Mouse (Mus musculus) liver, postnatal 0 days (tissue): ENCODE results near the gene Josd1. TPM values are rescaled to one million over a fixed set of nuclear protein-coding genes. Genes with fewer than 3 reads are reported as not detected.
"Not testable (repeated sequence)": the region's sequence is repeated elsewhere in the genome, so short reads cannot be mapped to it uniquely, and the experiment has no call there.

Source experiments
- ATAC-seq: fragments of 200-750 bp; cut with Nextera tagmentation; 2 replicates; pipeline ENCODE4 v1.8.0; 2017; ENCODE audit warnings: mild to moderate bottlenecking, moderate library complexity
- DNase-seq: peaks from one replicate; pipeline ENCODE4 v3.0.0-alpha.2; 2016
- H3K27ac ChIP-seq: fragments of 300-500 bp; sonication (generic); 2 replicates; pipeline ENCODE4 v1.5.1; 2014; ENCODE audit warnings: antibody characterized with exemption, moderate library complexity, mild to moderate bottlenecking, low read depth
- H3K27me3 ChIP-seq: fragments of 300-500 bp; sonication (generic); 2 replicates; pipeline ENCODE4 v1.6.1; 2014; ENCODE audit warnings: low read length, control low read depth, mixed read lengths; ENCODE audit not compliant: insufficient read depth
- H3K36me3 ChIP-seq: fragments of 300-500 bp; sonication (generic); replicated peaks from 2 replicates; pipeline ENCODE4 v1.6.1; 2014; ENCODE audit warnings: mild to moderate bottlenecking, control low read depth, low read length, moderate library complexity, mixed read lengths; ENCODE audit not compliant: insufficient read depth
- H3K4me1 ChIP-seq: fragments of 300-500 bp; sonication (generic); 2 replicates; pipeline ENCODE4 v1.6.1; 2014; ENCODE audit warnings: antibody characterized with exemption, mild to moderate bottlenecking, control low read depth; ENCODE audit not compliant: insufficient read depth
- H3K4me2 ChIP-seq: fragments of 300-500 bp; sonication (generic); 2 replicates; pipeline ENCODE4 v1.6.1; 2014; ENCODE audit warnings: low read depth, mild to moderate bottlenecking, low read length, moderate library complexity, mixed read lengths
- H3K4me3 ChIP-seq: fragments of 300-500 bp; sonication (generic); 2 replicates; pipeline ENCODE4 v1.5.1; 2014; ENCODE audit warnings: low read depth, low read length
- H3K9ac ChIP-seq: fragments of 300-500 bp; sonication (generic); replicated peaks from 2 replicates; pipeline ENCODE4 v1.6.1; 2014; ENCODE audit warnings: mild to moderate bottlenecking, moderate library complexity
- H3K9me3 ChIP-seq: fragments of 300-500 bp; sonication (generic); 2 replicates; pipeline ENCODE4 v1.6.1; 2016; ENCODE audit warnings: mild to moderate bottlenecking, control low read depth, low read length, mixed read lengths
- CTCF ChIP-seq: sonication (generic); IDR thresholded peaks from 2 replicates; pipeline ENCODE4 v1.5.1; 2016; ENCODE audit warnings: antibody characterized with exemption, low read depth
- EP300 ChIP-seq: IDR thresholded peaks from 2 replicates; pipeline ENCODE4 v1.6.1; 2016; ENCODE audit warnings: antibody characterized with exemption, low read depth, mild to moderate bottlenecking
- WGBS: fragments of 180-500 bp; shearing (Covaris S2); extraction: QIAGEN DNeasy Blood & Tissue Kit; methylation state at CpG from one replicate; pipeline ENCODE4 v1.1.7; 2014; ENCODE audit not compliant: insufficient replicate concordance; 5-methylcytosine and 5-hydroxymethylcytosine counted together
- polyA plus RNA-seq: library from polyadenylated mRNA; unstranded; fragments of >200 nt; fragmentation: Nextera tagmentation; extraction: Ambion mirVana; gene quantifications from 2 replicates; pipeline ENCODE4 v1.2.1, GENCODE M21; 2015

Josd1 gene
- polyA plus RNA-seq, 1 experiment from 2014 or later, result 13.3 TPM

GRCm38 (mm10) chr15:79684616-79685015 is 3.1 kb downstream of the Josd1 start:
- 81% methylated on average over 6 of the region's 6 CpGs for WGBS
- H3K27me3 ChIP-seq, result no peaks in the 10 kb centered on the region

GRCm38 (mm10) chr15:79683707-79684465 is 3.8 kb downstream of the Josd1 start:
- DNase-seq (no peak), ATAC-seq (0 out of 2 replicates have a peak, but pooled peaks have one; percentile 5)
- no peak for TF ChIP-seq CTCF
- no peak for TF ChIP-seq EP300
- peaks cover 3% of the 10 kb centered on the region for H3K36me3 ChIP-seq
- no peaks in the 10 kb centered on the region for H3K27me3 ChIP-seq
- H3K4me3 ChIP-seq, result peak overlapping the region; percentile 88
- no peaks in the 10 kb centered on the region for H3K9me3 ChIP-seq
- H3K4me2 ChIP-seq, result peak overlapping the region; percentile 92
- H3K27ac ChIP-seq, result peak overlapping the region; percentile 99
- peak overlapping the region; percentile 98 for H3K9ac ChIP-seq
- H3K4me1 ChIP-seq, result peaks cover 54% of the 10 kb centered on the region
- 52% methylated on average over 19 of the region's 19 CpGs for WGBS

More at GRCm38 (mm10) chr15:79684616-79685015, 3.1 kb downstream of the Josd1 start:
- peak overlapping the region; percentile 88 for H3K4me3 ChIP-seq
- peaks cover 3% of the 10 kb centered on the region; the same call in 1 of the 2 replicates for H3K36me3 ChIP-seq
- TF ChIP-seq CTCF, result no peak
- TF ChIP-seq EP300, result no peak
- ATAC-seq (no peak), DNase-seq (no peak)
- peak overlapping the region; percentile 99 for H3K27ac ChIP-seq
- H3K9me3 ChIP-seq, result no peaks in the 10 kb centered on the region
- H3K4me1 ChIP-seq, result peaks cover 60% of the 10 kb centered on the region
- H3K9ac ChIP-seq, result peak overlapping the region; percentile 98
- peak overlapping the region; percentile 92 for H3K4me2 ChIP-seq

GRCm38 (mm10) chr15:79683146-79683545 is 4.6 kb downstream of the Josd1 start:
- Histone ChIP-seq H3K4me2 (peak overlapping the region; percentile 92), H3K4me1 (peaks cover 54% of the 10 kb centered on the region), H3K9me3 (no peaks in the 10 kb centered on the region), H3K9ac (peak overlapping the region; percentile 98), H3K4me3 (peak overlapping the region; percentile 88), H3K36me3 (peaks cover 3% of the 10 kb centered on the region), H3K27me3 (no peaks in the 10 kb centered on the region), H3K27ac (peak overlapping the region; percentile 99)
- DNase-seq (peak; percentile 46), ATAC-seq (peak; percentile 43)
- peak; percentile 43; the same call in 1 of the 2 replicates for TF ChIP-seq EP300
- TF ChIP-seq CTCF, result no peak
- WGBS, result 60% methylated on average over 6 of the region's 6 CpGs

- peak; percentile 42 for DNase-seq
- no peak overlapping the region for H3K4me3 ChIP-seq
- H3K9me3 ChIP-seq, result no peaks in the 10 kb centered on the region
- H3K36me3 ChIP-seq, result peaks cover 11% of the 10 kb centered on the region
- H3K4me1 ChIP-seq, result peaks cover 57% of the 10 kb centered on the region
- H3K27ac ChIP-seq, result peak overlapping the region; percentile 99
- no peaks in the 10 kb centered on the region for H3K27me3 ChIP-seq
- TF ChIP-seq CTCF, result no peak
- ATAC-seq, result peak; percentile 10; the same call in 1 of the 2 replicates
- 62% methylated on average over 4 of the region's 4 CpGs for WGBS
- H3K4me2 ChIP-seq, result peak overlapping the region; percentile 92
- H3K9ac ChIP-seq, result peak overlapping the region; percentile 11; the same call in 1 of the 2 replicates
Measured at GRCm38 (mm10) chr15:79681973-79682372, 5.7 kb downstream of the Josd1 start.

GRCm38 (mm10) chr15:79677936-79678335 is 9.8 kb downstream of the Josd1 start:
- Histone ChIP-seq H3K4me3 (no peak overlapping the region), H3K9me3 (no peaks in the 10 kb centered on the region), H3K4me1 (peaks cover 23% of the 10 kb centered on the region), H3K27ac (no peak overlapping the region), H3K36me3 (peaks cover 49% of the 10 kb centered on the region), H3K27me3 (no peaks in the 10 kb centered on the region), H3K4me2 (no peak overlapping the region), H3K9ac (no peak overlapping the region)
- ATAC-seq, result no peak
- no peak for DNase-seq
- WGBS, result 74% methylated on average over 2 of the region's 2 CpGs
- TF ChIP-seq CTCF, result no peak
- TF ChIP-seq EP300, result no peak

GRCm38 (mm10) chr15:79671828-79672348 is 15.8 kb downstream of the Josd1 start:
- DNase-seq, H3K27me3 ChIP-seq, ATAC-seq, H3K27ac ChIP-seq, H3K9me3 ChIP-seq, H3K4me1 ChIP-seq: not testable (repeated sequence)
- 71% methylated on average over 11 of the region's 11 CpGs for WGBS
- Histone ChIP-seq H3K4me2 (peak overlapping the region; percentile 79), H3K4me3 (peak overlapping the region; percentile 82), H3K36me3 (peaks cover 37% of the 10 kb centered on the region), H3K9ac (peak overlapping the region; percentile 80)
